Mouse (Mus musculus) large intestine, adult 2 months (tissue): ENCODE measurements at regions not wholly inside any gene's neighbourhood (a gene's known extent, or its start where the extent isn't known, plus 50 kb on each side); places are given as distances from the start of the nearest gene placed in this dataset.
"Not testable (repeated sequence)": the region's sequence is repeated elsewhere in the genome, so short reads cannot be mapped to it uniquely, and the experiment has no call there.

ENCODE experiments used
- DNase-seq: peaks from one replicate; pipeline ENCODE4 v3.0.0-alpha.2; 2012; ENCODE audit warnings: low read depth, low spot score
- WGBS: fragments of 180-500 bp; shearing (Covaris S2); methylation state at CpG from one replicate; pipeline ENCODE4 v1.1.7; 2018; 5-methylcytosine and 5-hydroxymethylcytosine counted together

DNA sequence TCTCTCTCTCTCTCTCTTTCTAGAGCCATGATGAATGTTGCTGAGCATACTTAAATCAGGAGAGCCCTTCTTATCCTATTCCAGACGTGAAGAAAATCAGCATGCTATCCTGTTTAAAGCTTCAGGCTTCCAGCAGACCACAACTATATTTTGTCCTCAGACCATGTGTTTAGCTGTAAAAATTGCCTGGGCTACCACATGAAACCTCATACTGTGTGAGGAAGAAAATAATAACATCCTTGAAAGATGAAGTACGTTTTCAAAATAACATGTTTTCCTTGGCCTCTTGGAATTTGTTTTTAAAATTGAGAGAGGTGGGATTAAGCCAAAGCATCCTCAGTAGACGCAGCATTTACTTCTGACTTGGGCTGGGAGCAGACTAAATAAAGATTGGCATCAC lies 168.3 kb upstream of the Fam3c start:
- WGBS: 59% methylated on average over 3 of the region's 3 CpGs
- DNase-seq: no peak

DNA sequence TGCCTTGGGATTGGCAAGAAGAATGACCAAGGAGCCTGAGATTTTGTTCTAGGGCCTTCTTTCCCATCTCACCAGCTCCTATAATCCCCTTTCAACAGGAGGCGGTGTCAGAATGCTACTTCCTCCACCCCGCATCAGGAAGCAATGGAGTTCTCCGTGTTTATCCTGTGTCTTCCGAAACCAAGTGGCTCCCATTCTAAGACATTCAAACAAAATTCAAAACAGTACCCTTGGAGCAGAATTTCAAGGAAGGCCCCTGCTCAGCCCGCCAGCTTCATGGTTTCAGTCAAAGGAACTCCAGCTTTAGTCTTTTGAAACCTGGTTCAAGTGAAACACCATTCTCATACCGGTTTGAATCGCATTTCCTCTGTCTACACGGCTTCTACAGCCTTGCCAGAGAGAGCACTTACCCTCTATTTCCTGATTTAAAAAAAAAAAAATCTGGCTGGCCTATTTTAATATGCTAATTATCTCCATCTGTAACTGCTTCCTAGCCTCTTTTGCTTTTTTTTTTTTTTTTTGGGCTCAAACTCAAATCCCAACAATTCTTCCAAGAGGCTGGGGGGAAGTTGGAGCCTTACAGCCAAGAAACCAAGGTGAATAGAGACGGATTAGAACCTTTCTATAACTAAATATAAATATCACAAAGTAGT lies 167.7 kb upstream of the Fam3c start:
- 80% methylated on average over 9 of the region's 9 CpGs for WGBS
- DNase-seq: no peak

DNA sequence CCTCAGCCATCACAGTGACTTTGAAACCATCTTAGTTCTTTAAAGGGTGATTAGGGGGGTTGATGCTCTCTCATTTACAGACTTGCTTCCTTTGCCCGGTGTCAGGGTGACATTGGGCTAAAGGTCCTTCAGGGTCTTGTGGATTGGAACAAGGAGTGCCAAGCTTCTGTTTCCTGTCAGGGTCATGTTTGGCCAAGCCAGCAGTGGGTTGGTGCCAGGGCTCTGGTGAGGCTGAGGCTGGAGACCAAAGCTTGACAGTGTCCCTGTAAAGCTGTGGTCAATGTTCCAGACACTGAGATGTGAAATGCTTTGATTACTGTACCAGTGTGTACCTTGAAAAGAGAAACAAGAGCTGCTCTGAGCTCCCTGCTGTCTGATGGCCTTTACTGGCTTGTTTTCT lies 150.8 kb upstream of the Fam3c start:
- no peak for DNase-seq
- WGBS: 83% methylated on average over 1 of the region's 1 CpGs

DNA sequence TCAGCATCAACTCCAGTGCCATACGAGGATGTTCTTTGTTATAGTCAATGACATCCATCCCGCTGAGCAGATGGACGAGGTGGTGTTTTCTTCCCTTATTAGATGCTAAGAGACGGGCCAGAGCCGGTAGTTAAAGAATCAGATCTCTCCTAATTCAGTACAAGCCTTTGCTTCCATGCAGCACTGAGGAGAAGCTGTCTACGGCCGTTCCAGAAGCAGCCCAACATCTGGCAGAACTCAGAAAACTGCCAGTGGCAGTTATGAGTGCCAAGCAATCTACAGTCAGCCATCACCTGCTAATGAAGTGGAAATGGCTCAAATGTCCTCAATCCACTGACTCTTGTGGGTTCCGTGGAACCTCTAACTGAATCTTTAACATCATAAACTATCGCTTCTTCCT lies 141.3 kb upstream of the Fam3c start:
- 74% methylated on average over 9 of the region's 9 CpGs for WGBS
- no peak for DNase-seq

DNA sequence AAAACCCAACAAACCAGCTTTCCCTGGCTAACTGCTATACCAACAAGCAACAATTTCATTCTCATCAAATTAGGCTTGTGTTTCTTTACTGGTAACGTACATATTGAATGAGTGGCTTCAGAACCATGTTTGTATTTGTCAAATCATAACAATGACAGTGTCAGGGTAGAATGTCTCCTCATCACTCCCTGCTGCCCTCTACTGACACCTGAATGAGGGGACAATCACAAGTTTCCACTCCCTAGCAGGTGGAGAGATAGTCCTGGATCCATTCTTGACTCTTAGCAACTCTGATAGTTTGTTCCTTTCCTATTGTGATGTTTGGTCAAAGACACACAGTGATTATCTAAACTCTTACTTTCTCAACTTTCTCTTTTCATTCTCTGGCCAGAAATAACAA lies 140.4 kb upstream of the Fam3c start:
- no peak for DNase-seq
- WGBS: 66% methylated on average over 1 of the region's 1 CpGs

DNA sequence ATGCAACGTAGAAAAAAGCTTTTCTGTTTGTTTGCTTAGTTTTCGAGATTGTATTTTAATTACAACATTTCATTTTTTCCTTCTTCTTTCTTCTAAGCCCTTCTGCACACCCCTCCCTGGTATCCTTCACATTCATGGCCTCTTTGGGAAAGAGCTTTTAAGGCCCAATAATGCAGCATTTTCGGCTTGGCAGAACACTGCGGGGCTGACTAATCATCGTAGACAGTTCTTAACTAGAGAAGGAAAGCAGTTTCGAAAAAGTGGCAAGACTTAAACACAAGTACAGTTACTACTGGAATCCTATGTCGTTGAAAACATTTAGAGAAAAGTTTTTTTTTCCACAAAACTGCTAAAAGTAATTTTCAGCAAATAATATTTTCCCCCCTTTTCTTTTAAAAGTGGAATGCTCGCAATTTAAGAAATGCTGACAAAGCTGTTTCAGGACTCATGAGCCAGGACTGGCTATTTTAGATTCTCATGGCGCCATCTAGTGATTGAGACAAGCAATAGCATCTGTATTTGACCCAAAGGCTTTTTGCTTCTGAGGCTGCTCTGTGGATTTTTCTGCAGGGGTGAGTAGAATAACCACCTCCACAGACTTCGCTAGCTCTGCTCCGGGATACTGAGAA lies 137.7 kb upstream of the Fam3c start:
- 26% methylated on average over 11 of the region's 11 CpGs for WGBS
- DNase-seq: peak; percentile 32

DNA sequence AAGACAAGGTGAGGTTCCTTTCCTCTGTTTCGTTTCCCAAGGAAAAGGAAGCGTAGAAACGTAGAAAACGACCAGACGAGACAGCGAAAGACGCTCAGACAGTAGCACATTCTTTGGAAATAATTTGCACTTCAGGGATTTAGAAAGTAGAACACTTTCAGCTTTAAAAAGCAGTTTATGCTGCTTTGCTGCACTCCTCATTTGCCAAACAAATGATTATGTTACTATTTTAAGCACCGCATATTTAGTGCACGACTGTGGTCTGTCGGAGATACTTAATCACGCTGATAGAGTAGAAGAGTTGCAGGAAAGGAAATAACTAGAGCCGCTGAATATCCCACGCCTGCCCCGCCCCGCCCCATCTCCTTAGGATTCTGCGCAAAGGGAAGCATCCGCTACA lies 136.9 kb upstream of the Fam3c start:
- no peak for DNase-seq
- 82% methylated on average over 17 of the region's 17 CpGs for WGBS

DNA sequence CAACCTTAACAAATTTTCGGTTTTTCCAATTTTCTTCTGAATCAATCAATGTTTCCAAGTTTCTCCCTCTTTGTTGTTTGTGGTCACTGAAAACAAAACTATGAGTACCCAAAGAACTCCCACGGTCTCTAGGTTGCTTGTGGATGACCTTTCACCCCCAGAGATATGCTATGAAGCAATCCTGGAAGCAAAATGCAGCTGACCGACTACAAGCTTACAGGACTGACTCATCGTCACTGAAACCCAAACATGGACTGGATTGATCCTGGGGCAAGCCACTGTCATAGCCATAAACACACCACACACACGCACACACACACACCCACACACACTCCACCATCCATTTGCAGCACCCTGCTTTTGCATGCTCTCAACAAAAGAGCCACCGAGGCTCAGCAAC lies 134.7 kb upstream of the Fam3c start:
- WGBS: 60% methylated on average over 6 of the region's 6 CpGs
- no peak for DNase-seq

DNA sequence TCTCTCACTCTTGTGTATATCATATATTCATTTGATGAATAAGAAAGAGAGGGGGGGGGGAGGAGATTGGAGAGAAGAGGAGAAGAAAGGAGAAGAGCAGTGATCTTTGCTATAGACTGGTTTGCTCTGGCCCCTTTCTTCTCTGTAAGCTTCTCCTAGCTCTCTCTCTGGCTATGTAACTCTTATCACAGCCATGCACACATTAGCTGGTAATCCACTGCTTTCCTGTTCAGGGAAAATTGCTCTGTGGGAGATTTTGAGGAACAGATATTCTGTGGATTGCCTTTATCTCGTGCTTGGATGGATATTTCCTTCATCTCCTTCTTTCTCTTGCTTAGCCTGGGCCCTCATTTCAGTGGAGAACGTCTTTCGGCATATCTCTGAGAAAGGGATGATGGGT lies 131.4 kb upstream of the Fam3c start:
- WGBS: 84% methylated on average over 3 of the region's 3 CpGs

DNA sequence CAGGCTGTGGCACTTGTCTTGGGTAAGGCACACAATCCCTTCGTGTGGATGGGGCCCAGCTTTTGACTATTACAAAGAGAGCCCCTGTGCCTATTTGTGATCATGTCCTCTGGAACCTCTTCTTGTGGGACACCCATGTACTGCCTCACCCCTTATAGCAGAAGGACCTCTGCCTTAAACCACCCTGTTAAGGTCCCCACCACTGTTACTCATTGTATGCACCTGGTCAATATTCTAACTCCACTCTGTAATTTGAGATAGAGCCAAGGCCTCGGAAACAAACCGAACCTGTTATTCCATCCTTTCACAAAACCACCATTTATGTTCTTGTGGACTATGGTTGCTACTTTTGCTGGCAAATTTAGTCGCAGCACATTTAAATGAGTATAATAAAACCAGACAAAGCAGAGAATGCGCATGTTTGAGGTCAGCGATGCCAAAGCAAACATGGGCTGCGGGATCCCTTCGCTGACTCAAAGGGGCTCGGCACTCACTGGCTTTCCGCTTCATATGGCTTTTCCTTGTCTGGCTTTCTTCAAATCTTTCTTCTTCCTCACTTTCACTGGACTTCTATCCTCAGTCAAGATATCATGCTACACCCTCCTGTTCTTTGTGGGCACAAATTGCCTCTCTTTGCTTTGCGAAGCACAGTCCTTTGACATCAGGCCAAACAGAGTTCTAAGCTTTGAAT lies 129.9 kb upstream of the Fam3c start:
- 38% methylated on average over 11 of the region's 11 CpGs for WGBS
- DNase-seq: no peak

More for the DNA sequence above, 131.4 kb upstream of the Fam3c start:
- DNase-seq: no peak

DNA sequence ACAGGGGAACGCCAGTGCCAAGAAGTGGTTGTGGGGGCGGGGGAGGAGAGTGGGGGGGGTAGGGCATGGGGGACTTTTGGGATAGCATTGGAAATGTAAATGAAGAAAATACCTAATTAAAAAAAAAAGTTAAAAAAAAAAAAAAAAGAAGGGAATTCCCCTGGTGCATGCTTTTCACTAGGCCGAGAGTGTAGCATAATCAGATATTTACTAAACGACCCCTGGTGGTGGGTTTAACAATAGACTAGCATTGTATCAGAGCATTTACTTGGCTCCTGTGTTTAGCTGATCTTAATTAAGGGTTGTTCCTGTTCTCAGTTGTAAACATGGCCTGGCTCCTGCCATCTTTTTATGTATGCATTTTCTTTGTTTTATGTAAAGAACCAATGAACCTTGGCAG lies 126.2 kb upstream of the Fam3c start:
- WGBS: 80% methylated on average over 4 of the region's 4 CpGs

DNA sequence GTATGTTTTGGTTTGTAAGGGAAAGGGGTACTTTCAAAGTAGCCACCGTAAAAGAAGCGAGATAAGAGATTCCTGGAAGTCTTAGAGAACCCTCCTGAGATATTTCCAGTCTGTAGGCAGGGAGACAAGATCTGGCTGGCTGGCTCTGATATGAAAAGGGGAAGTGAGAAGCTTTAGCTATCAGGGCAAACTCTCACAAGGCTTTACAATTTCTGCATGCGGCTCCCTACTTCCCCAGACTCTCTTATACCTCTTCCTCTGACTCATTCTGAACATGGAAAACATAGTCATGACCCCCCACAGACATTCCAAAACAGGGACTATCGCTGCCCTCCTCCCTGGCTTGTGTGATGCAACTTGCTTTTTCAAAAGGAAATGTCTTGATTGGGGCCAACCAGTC lies 118.6 kb upstream of the Fam3c start:
- DNase-seq: no peak
- 71% methylated on average over 4 of the region's 4 CpGs for whole genome bisulfite sequencing

More for the DNA sequence above, 126.2 kb upstream of the Fam3c start:
- DNase-seq: not testable (repeated sequence)

DNA sequence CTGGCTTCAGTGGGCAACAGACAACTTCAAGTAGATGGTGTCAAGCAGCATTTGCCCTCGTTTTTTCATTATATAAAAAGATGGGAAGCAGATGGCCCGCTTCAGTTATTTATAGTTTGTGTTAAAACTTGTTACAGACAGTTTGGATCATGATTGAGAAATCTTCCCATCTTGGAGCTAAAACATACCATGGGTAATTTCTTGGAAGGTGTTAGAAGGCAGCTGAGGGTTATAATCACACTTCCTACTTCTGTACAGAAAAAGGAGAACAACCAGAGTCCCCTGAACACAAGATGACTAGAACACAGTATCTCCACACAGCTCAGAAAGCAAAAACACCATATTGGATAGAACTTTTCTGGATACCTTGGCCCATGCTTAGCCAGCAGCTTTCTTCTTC lies 118.0 kb upstream of the Fam3c start:
- WGBS: 62% methylated on average over 2 of the region's 2 CpGs
- no peak for DNase-seq

DNA sequence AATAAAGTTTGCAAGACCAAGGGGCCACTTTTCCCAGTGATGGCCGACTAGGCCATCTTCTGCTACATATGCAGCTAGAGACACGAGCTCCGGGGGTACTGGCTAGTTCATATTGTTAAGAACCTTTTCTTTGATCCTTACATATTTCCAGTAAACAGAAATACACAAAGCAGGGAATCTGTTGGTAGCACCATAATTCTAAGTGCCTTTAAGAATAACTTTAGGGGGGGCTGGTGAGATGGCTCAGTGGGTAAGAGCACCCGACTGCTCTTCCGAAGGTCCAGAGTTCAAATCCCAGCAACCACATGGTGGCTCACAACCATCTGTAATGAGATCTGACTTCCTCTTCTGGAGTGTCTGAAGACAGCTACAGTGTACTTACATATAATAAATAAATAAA lies 116.4 kb upstream of the Fam3c start:
- 80% methylated on average over 5 of the region's 5 CpGs for WGBS
- not testable (repeated sequence) for DNase-seq

DNA sequence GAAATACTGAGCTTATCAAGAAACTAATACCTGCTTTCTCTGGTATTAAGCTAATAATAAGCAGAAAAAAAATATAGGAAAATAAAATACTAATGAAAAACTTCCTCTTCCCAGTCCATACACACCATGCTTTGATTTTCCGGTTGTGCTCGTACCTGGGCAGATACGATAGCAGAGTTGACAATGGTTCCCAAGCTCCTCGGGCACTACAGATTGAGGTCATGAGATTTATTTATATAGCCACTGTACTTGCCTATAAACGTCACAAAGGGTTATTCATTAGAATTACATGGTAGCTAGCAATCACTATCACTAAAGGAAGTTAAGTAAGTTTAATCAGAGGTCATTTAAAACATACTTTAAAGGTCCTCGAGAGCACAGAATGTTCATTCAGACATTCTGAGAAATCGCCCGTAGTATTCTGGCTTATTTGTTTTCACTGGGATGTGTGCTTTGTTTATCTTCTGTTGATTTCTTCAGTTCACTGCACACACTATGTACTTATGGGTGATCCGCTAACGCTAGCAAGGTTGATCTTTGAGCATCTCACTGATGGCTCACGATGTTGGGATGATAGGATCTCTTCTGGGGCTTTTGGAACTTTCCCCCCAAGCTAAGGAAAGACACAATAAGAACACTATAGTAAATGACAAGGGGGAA lies 111.4 kb upstream of the Fam3c start:
- DNase-seq: no peak

DNA sequence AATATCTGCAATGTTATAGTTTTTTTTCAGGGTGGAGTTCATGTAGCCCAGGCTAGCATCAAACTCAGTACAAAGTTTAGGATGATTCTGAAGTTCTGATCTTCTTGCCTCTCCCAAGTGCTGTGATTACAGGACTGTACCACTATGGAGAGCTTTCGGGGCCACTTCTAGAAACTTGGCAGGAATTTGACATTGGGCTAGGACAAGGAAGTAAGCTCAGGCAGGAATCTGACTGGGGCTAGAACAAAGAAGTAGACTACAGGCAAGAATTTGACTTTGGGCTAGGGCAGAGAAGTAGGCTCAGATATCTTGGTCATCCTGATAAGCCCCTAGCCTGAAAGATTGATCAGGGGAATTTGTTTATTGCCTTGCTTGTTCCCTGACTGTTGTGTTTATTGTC lies 109.9 kb upstream of the Fam3c start:
- WGBS: 90% methylated on average over 1 of the region's 1 CpGs
- no peak for DNase-seq

More for the DNA sequence above, 111.4 kb upstream of the Fam3c start:
- 57% methylated on average over 11 of the region's 11 CpGs for WGBS

DNA sequence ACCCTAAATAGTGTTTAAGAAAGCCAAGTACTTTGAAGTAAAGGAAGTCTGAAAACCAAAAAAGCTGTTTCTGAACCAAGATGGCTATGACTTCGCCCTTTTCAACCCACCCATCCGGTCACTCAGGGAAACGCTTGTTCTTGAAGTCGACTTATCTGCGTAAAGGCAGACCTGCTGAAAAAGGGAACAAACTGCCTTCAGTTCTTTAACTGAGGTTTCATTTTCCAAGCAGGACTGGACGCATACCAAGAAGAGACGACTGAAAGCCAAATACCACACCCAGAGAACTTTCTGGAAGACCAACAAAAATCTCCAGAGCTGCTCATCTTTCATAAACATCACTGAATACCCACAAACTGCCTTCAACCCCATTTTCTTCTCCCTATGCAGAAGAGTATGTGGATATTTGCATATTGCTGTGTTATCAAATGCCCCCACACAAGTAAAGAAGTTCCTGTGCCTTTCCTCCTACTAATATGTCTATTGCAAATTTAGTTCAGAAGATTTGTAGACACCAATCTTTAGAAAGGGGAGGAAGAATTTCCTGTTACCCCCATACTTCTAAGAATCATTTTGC lies 103.5 kb upstream of the Fam3c start:
- no peak for DNase-seq
- 51% methylated on average over 7 of the region's 7 CpGs for WGBS

DNA sequence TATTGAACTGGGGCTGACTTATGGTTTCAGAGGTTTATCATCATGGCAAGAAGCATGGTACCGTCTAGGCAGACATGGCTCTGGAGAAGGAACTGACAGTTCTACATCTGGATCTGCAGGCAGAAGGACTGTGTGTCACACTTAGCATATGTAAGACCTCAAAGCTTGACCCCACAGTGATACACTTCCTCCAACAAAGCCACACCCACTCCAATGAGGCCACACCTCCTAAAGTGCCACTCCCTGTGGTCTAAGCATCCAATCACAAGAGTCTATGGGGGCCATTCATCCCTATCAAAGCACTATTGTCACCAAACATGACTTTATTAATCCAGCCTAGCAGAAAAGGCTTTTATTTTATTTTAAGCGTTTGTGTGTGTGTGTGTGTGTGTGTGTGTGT lies 96.2 kb upstream of the Fam3c start:
- 70% methylated on average over 2 of the region's 2 CpGs for WGBS
- DNase-seq: no peak

DNA sequence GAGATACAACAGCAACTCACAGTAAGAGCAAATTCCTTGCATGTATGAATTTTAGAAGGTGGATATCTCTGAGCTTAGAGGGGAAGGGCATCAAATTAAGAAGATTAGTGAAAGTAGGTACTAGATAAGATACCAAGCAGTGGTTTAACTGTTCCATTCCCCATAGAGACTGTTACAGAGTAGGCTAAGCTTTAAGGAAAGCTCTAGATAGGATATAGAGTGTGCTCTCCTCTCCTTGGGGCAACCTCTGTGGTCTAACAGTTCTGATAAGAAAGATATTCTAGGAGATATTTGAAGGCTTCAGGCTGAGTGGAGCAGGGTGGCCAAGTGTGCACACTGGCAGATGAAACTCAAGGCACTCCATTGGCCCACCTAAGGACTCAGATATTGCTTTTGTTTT lies 94.5 kb upstream of the Fam3c start:
- DNase-seq: no peak

DNA sequence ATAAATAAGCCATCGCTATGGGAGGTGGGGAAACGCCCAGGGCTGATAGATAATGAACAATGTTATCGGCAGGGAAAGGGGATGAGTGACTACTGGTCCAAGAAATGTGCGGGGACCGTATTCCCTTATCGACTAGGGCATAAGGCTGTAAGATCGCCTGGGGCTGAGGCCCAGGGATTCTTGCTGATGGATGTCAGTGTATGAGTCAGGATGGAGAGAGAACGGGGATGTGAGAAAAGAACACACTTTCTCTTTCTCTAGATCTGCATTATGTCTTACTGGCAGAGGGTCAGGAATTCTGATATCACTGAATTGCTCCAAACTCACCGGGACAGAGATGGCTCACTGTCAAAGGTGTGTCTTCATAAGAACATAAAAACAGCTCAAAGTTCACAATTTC lies 92.9 kb upstream of the Fam3c start:
- 71% methylated on average over 9 of the region's 9 CpGs for WGBS
- DNase-seq: no peak
